Mouse (Mus musculus) hindbrain, postnatal 0 days (tissue): ENCODE measurements around the gene Rtca. TPM values are rescaled to one million over a fixed set of nuclear protein-coding genes. Genes with fewer than 3 reads are reported as not detected.
A peak's percentile ranks its signal among the peaks of the same experiment; 100 is the strongest.

ENCODE experiments used
- ATAC-seq: fragments of 200-750 bp; cut with Nextera tagmentation; 2 replicates; pipeline ENCODE4 v1.8.0; 2017; ENCODE audit warnings: mild to moderate bottlenecking, moderate TSS enrichment, moderate library complexity
- DNase-seq: peaks from one replicate; pipeline ENCODE4 v3.0.0-alpha.2; 2015; ENCODE audit warnings: low spot score
- H3K27ac ChIP-seq: fragments of 300-500 bp; sonication (generic); 2 replicates; pipeline ENCODE4 v1.5.1; 2014; ENCODE audit warnings: mild to moderate bottlenecking
- H3K27me3 ChIP-seq: fragments of 300-500 bp; sonication (generic); 2 replicates; pipeline ENCODE4 v1.6.1; 2014; ENCODE audit warnings: low read length, mixed read lengths; ENCODE audit not compliant: insufficient read depth
- H3K36me3 ChIP-seq: fragments of 300-500 bp; sonication (generic); 2 replicates; pipeline ENCODE4 v1.6.1; 2014; ENCODE audit warnings: low read length, mixed read lengths; ENCODE audit not compliant: insufficient read depth
- H3K4me1 ChIP-seq: fragments of 300-500 bp; sonication (generic); 2 replicates; pipeline ENCODE4 v1.6.1; 2014; ENCODE audit warnings: antibody characterized with exemption, low read length, mixed read lengths; ENCODE audit not compliant: insufficient read depth
- H3K4me2 ChIP-seq: fragments of 300-500 bp; sonication (generic); 2 replicates; pipeline ENCODE4 v1.6.1; 2014; ENCODE audit warnings: low read depth, mild to moderate bottlenecking, low read length, moderate library complexity, mixed read lengths
- H3K4me3 ChIP-seq: fragments of 300-500 bp; sonication (generic); 2 replicates; pipeline ENCODE4 v1.5.1; 2014; ENCODE audit warnings: low read length
- H3K9ac ChIP-seq: fragments of 300-500 bp; sonication (generic); replicated peaks from 2 replicates; pipeline ENCODE4 v1.6.1; 2014; ENCODE audit warnings: mild to moderate bottlenecking, low read length, moderate library complexity, mixed read lengths
- H3K9me3 ChIP-seq: fragments of 300-500 bp; sonication (generic); 2 replicates; pipeline ENCODE4 v1.6.1; 2016; ENCODE audit warnings: low read length, mixed read lengths
- CTCF ChIP-seq: IDR thresholded peaks from 2 replicates; pipeline ENCODE4 v1.5.1; 2016; ENCODE audit warnings: antibody characterized with exemption, control low read depth, low read depth
- WGBS: fragments of 180-500 bp; shearing (Covaris S2); extraction: QIAGEN DNeasy Blood & Tissue Kit; methylation state at CpG from one replicate; pipeline ENCODE4 v1.1.7; 2014; 5-methylcytosine and 5-hydroxymethylcytosine counted together
- polyA plus RNA-seq: library from polyadenylated mRNA; unstranded; fragments of >200 nt; fragmentation: Nextera tagmentation; extraction: Ambion mirVana; gene quantifications from 2 replicates; pipeline ENCODE4 v1.2.1, GENCODE M21; 2015
- total RNA-seq: library from RNA; depleted of rRNA; stranded (reverse); fragments of >200 nt; gene quantifications from 2 replicates; pipeline ENCODE4 v1.2.3, GENCODE M21; 2014

The Rtca gene
- total and polyA plus RNA-seq, 2 experiments from 2014 or later: 77.8 to 132 TPM

GRCm38 (mm10) chr3:116530826-116531225 lies 22.8 kb upstream of the Rtca start:
- Histone ChIP-seq H3K27me3 (no peaks in the 10 kb centered on the region), H3K9ac (no peak overlapping the region), H3K4me3 (no peak overlapping the region), H3K9me3 (no peaks in the 10 kb centered on the region), H3K4me2 (no peak overlapping the region), H3K27ac (no peak overlapping the region), H3K4me1 (no peaks in the 10 kb centered on the region), H3K36me3 (peaks cover 19% of the 10 kb centered on the region; the same call in 1 of the 2 replicates)
- 56% methylated on average over 4 of the region's 4 CpGs for WGBS
- ATAC-seq (no peak), DNase-seq (peak; percentile 22)
- TF ChIP-seq CTCF: no peak

- 58% methylated on average over 4 of the region's 5 CpGs for WGBS
- DNase-seq (no peak), ATAC-seq (no peak)
- no peak overlapping the region for H3K4me2 ChIP-seq
- TF ChIP-seq CTCF: no peak
- H3K36me3 ChIP-seq: 0 out of 2 replicates have a peak, but pooled peaks cover 11% of the 10 kb centered on the region
- H3K9ac ChIP-seq: no peak overlapping the region
- no peaks in the 10 kb centered on the region for H3K4me1 ChIP-seq
- H3K4me3 ChIP-seq: no peak overlapping the region
- H3K9me3 ChIP-seq: no peaks in the 10 kb centered on the region
- H3K27ac ChIP-seq: no peak overlapping the region
- no peaks in the 10 kb centered on the region for H3K27me3 ChIP-seq
Measured at GRCm38 (mm10) chr3:116529741-116530140, 21.7 kb upstream of the Rtca start.

GRCm38 (mm10) chr3:116520141-116520761 lies 12.2 kb upstream of the Rtca start:
- H3K27me3 ChIP-seq: no peaks in the 10 kb centered on the region
- no peaks in the 10 kb centered on the region for H3K4me1 ChIP-seq
- DNase-seq (no peak), ATAC-seq (no peak)
- no peak overlapping the region for H3K4me2 ChIP-seq
- 76% methylated on average over 12 of the region's 12 CpGs for WGBS
- H3K27ac ChIP-seq: no peak overlapping the region
- no peaks in the 10 kb centered on the region for H3K9me3 ChIP-seq
- no peak for TF ChIP-seq CTCF
- H3K36me3 ChIP-seq: 0 out of 2 replicates have a peak, but pooled peaks cover 4% of the 10 kb centered on the region
- no peak overlapping the region for H3K4me3 ChIP-seq
- no peak overlapping the region for H3K9ac ChIP-seq

- under 1% methylated on average over 36 of the region's 36 CpGs for WGBS
- ATAC-seq: peak; percentile 97
- TF ChIP-seq CTCF: no peak
Measured at GRCm38 (mm10) chr3:116512904-116513716, 5.1 kb upstream of the Rtca start, which contains the start of gene Dbt. Gene Dbt (plus strand): TSS chr3:116513070.

GRCm38 (mm10) chr3:116512151-116512903 lies 4.3 kb upstream of the Rtca start:
- H3K9me3 ChIP-seq: no peaks in the 10 kb centered on the region
- no peaks in the 10 kb centered on the region for H3K27me3 ChIP-seq
- peak overlapping the region; percentile 83 for H3K4me2 ChIP-seq
- H3K4me1 ChIP-seq: no peaks in the 10 kb centered on the region
- no peak overlapping the region for H3K27ac ChIP-seq
- peak overlapping the region; percentile 69 for H3K4me3 ChIP-seq
- WGBS: 45% methylated on average over 12 of the region's 12 CpGs
- ATAC-seq: peak; percentile 68
- H3K9ac ChIP-seq: peak overlapping the region; percentile 60; the same call in 1 of the 2 replicates
- no peaks in the 10 kb centered on the region for H3K36me3 ChIP-seq
- peak; percentile 56 for TF ChIP-seq CTCF
- peak; percentile 67 for DNase-seq

More at GRCm38 (mm10) chr3:116512904-116513716, 5.1 kb upstream of the Rtca start, which contains the start of gene Dbt:
- Histone ChIP-seq H3K27ac (peak within 1 kb of the TSS; percentile 74), H3K27me3 (no peaks in the 10 kb centered on the region), H3K4me1 (no peaks in the 10 kb centered on the region), H3K9ac (peak within 1 kb of the TSS; percentile 60), H3K36me3 (no peaks in the 10 kb centered on the region), H3K4me2 (peak within 1 kb of the TSS; percentile 83), H3K9me3 (no peaks in the 10 kb centered on the region), H3K4me3 (peak within 1 kb of the TSS; percentile 69)
- peak; percentile 94 for DNase-seq

DNA sequence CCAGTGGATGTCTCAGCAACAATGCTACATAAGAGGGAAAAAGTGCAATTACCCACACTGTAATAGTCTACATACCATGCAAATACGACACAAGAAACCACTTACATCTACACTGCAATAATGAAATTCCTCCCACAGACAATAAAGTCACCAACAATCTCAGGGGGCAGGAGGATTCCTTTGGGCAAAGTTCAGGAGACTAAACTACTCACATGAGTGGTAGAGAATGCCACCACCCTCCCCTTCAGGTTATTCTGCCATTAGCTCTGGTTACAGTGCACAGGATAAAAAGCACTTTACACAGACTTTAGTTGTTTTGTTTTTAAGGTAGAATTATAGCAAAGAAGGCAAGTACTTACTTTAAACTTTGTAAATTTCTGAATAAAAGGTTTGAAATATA lies 12.3 kb downstream of the Rtca start:
- H3K4me1 ChIP-seq: no peaks in the 10 kb centered on the region
- no peaks in the 10 kb centered on the region for H3K27me3 ChIP-seq
- no peaks in the 10 kb centered on the region for H3K9me3 ChIP-seq
- no peak overlapping the region for H3K4me3 ChIP-seq
- no peak for DNase-seq
- no peak overlapping the region for H3K9ac ChIP-seq
- no peak overlapping the region for H3K4me2 ChIP-seq
- no peak for TF ChIP-seq CTCF
- no peak for ATAC-seq
- WGBS: 80% methylated on average over 1 of the region's 1 CpGs
- no peak overlapping the region for H3K27ac ChIP-seq
- H3K36me3 ChIP-seq: peaks cover 80% of the 10 kb centered on the region
